Mouse (Mus musculus): Measurements from ENCODE around the gene 4930467E23Rik.
A peak's percentile ranks its signal among the peaks of the same experiment; 100 is the strongest.
"Not testable (repeated sequence)": the region's sequence is repeated elsewhere in the genome, so short reads cannot be mapped to it uniquely, and the experiment has no call there.

Gene 4930467E23Rik

GRCm38 (mm10) chr8:19711171-19711860, 18.1 kb upstream of the 4930467E23Rik start:
- DNase-seq: not testable (repeated sequence)

GRCm38 (mm10) chr8:19712227-19712750, 17.1 kb upstream of the 4930467E23Rik start:
- not testable (repeated sequence) for DNase-seq

GRCm38 (mm10) chr8:19712816-19713215, 16.6 kb upstream of the 4930467E23Rik start:
- DNase-seq: not testable (repeated sequence)

- DNase-seq: not testable (repeated sequence)
Observed at GRCm38 (mm10) chr8:19713232-19713834, 16.0 kb upstream of the 4930467E23Rik start.

- not testable (repeated sequence) for DNase-seq
Observed at GRCm38 (mm10) chr8:19714426-19714825, 14.9 kb upstream of the 4930467E23Rik start.

GRCm38 (mm10) chr8:19715266-19715665, 14.1 kb upstream of the 4930467E23Rik start:
- not testable (repeated sequence) for DNase-seq

GRCm38 (mm10) chr8:19717851-19718250, 11.5 kb upstream of the 4930467E23Rik start:
- DNase-seq: not testable (repeated sequence)

- DNase-seq: peak; percentile 85
Observed at GRCm38 (mm10) chr8:19719513-19719912, 9.9 kb upstream of the 4930467E23Rik start.

- DNase-seq: not testable (repeated sequence)
Observed at GRCm38 (mm10) chr8:19724871-19725270, 4.5 kb upstream of the 4930467E23Rik start.

GRCm38 (mm10) chr8:19751773-19752172, 22.4 kb downstream of the 4930467E23Rik start:
- DNase-seq: not testable (repeated sequence)

GRCm38 (mm10) chr8:19754178-19754577, 24.8 kb downstream of the 4930467E23Rik start:
- not testable (repeated sequence) for DNase-seq

- DNase-seq: not testable (repeated sequence)
Observed at GRCm38 (mm10) chr8:19754961-19755360, 25.6 kb downstream of the 4930467E23Rik start.

GRCm38 (mm10) chr8:19761660-19762059, 32.3 kb downstream of the 4930467E23Rik start:
- not testable (repeated sequence) for DNase-seq

GRCm38 (mm10) chr8:19762860-19763592, 33.6 kb downstream of the 4930467E23Rik start:
- not testable (repeated sequence) for DNase-seq

GRCm38 (mm10) chr8:19765531-19765930, 36.2 kb downstream of the 4930467E23Rik start:
- DNase-seq: not testable (repeated sequence)

- DNase-seq: not testable (repeated sequence)
Observed at GRCm38 (mm10) chr8:19773461-19773860, 44.1 kb downstream of the 4930467E23Rik start.

GRCm38 (mm10) chr8:19776311-19776710, 46.9 kb downstream of the 4930467E23Rik start:
- not testable (repeated sequence) for DNase-seq

- not testable (repeated sequence) for DNase-seq
Observed at GRCm38 (mm10) chr8:19777500-19777899, 48.1 kb downstream of the 4930467E23Rik start.

GRCm38 (mm10) chr8:19778126-19778525, 48.8 kb downstream of the 4930467E23Rik start:
- DNase-seq: not testable (repeated sequence)

- not testable (repeated sequence) for DNase-seq
Observed at GRCm38 (mm10) chr8:19778891-19779290, 49.5 kb downstream of the 4930467E23Rik start.

GRCm38 (mm10) chr8:19780212-19780611, 50.8 kb downstream of the 4930467E23Rik start:
- not testable (repeated sequence) for DNase-seq

GRCm38 (mm10) chr8:19780658-19781057, 51.3 kb downstream of the 4930467E23Rik start:
- DNase-seq: not testable (repeated sequence)
